Mouse (Mus musculus) kidney, postnatal 25 days (tissue): ENCODE measurements around the gene Nckipsd.

Experiments used
- DNase-seq, 2 experiments: peaks; one replicate each; pipeline ENCODE4 v3.0.0; 2021; ENCODE audit warnings: mixed read lengths in 2 of 2

Gene Nckipsd

GRCm38 (mm10) chr9:108805768-108806167 lies 2.4 kb upstream of the Nckipsd start:
- no peak for DNase-seq

- no peak for DNase-seq
These were observed 1.8 kb upstream of the Nckipsd start for GRCm38 (mm10) chr9:108806379-108806778.

GRCm38 (mm10) chr9:108806831-108807230 lies 1.3 kb upstream of the Nckipsd start:
- no peak for DNase-seq

DNA sequence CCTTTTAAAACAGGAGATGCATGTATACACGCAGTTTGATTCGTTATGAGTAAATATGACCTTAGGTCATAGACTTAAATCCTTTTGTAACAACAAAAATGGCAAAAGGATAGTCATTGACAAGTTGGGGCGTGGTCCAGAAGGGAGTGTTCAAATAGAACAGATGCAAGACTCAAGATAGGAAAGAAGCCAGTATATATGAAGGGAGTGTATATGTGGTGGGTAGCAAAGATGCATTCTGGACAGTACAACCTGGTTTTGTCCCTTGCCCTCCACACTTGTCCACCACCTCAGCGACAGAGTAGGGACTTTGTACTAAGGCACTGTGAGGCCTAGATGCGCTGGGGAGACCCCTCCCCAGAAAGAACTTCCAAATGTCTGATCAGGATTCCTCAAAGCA lies 494 bp upstream of the Nckipsd start:
- no peak for DNase-seq

DNA sequence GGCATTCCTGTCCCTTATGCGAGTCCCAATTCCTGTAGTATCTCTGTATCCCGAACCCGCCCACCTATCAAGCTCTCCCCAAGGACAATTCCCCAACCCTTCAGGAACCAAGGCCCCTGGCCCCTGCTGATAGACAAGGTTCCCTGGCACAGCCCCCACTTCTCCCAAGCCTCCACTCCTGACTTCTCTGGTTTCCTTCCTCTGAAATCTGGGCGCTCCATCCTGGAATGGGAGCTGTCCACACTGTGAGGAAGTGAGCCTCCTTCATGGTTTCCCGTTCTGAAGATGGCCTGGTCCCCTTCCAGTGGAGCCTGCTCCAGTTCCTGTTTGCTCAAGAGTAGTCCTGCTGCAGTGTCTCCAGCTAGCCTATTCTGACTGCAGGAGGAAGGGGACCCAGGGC lies 1.0 kb downstream of the Nckipsd start:
- peak; percentile 46 to 77 for DNase-seq

DNA sequence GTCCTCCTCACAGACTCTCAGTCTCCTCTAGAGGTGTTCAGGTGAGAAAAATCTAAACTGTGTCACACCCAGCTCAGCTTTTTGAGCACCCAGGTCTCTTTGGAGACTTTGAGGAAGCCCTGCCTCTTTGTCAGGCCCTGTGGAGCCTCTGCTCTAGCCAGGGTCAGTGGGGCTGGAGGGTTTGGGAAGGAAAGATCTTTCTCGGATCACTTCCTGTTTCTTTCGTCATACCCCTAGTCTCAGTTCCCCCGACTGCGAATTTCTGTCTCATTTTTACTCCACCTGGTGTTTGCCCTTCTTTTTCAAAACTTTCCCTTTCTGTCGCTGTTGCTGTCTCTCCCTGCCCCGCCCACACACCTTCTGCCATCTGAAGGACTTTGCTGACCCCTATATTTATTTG lies 1.6 kb downstream of the Nckipsd start:
- DNase-seq: no peak

GRCm38 (mm10) chr9:108810516-108810915 lies 2.3 kb downstream of the Nckipsd start:
- DNase-seq: peak in 1 of 2 experiments; percentile 53

DNA sequence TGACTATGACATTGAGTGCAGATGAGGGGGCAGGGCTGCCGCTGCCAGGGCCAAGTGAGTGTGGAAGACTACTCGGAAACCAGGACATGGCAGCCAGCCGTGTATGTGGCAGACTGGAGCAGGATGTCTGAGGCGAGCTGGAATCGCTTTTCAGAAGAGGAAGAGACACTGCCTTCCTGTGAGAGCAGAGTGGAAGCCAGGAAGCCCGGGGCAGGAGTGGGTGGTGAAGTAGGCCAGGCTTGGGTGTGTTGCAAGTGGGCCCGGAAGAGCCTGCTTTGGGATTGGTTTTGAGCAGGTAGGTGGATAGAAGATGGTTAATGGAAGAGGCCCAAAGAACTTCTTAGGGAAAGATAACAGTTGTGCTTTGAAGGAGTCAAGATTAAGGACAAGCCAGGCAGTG lies 7.4 kb downstream of the Nckipsd start:
- DNase-seq: peak in 1 of 2 experiments; percentile 45

DNA sequence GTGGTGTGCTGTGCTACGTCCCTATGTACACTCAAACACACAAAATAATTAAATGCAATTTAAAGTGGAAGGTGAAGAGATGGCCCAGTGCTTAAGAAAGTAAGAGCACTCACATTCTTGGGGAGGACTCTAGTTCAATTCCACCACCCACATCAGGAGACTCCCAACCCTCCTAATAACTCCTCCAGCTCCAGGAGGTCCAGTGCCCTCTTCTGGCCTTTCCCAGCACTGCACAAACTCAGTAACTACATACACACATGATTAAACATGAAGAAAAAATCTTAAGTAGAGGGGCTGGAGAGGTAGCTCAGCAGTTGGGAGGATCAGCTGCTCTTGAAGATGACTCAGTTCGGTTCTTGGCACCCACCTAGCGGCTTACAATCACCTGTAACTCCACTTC lies 11.3 kb downstream of the Nckipsd start:
- DNase-seq: peak; percentile 66 to 83

DNA sequence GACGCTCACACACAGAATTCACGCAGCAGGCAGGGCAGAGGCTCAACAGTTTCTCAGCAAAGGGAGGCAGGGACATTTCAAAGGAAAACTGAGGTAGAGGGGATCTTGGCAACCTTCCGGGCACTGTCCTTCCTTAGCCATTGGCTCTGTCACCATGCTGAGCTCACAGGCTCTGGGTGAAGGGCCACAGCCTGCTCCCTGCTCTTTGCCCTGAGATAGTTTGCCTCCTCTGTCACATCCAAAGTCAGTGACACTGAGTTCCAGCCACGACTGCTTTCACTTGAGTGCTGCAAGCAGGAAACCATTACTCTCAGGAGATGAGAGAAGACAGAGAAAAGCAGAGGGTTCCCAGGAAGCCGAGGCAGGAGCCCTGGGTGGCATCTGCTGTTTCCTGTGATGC lies 11.9 kb downstream of the Nckipsd start:
- no peak for DNase-seq

DNA sequence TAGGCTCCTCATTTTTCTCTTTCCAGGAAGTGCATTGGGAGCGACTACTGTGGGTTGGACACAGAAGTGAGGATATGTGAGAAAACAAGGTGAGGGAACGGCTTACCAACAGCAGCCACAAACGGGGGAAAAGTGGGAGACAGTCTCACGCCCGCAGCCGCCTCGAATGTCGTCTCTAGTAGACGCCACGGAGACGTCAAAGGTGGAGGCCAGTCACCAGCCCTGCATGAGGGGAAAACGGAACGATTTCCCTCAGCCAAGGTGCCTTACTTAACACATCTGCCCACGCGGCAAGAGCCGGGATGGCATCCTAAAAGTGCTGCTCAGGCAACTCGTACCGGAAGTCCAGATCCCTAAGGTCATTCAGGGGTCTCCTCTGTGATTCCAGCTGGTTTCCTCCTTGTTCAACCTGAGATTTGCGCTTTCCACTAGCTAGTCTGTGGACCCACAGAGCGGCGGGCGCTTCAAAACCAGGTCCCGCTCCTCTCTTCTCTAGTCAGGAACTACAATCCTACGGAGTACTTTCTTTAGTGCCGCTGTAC lies 16.0 kb downstream of the Nckipsd start:
- no peak for DNase-seq

DNA sequence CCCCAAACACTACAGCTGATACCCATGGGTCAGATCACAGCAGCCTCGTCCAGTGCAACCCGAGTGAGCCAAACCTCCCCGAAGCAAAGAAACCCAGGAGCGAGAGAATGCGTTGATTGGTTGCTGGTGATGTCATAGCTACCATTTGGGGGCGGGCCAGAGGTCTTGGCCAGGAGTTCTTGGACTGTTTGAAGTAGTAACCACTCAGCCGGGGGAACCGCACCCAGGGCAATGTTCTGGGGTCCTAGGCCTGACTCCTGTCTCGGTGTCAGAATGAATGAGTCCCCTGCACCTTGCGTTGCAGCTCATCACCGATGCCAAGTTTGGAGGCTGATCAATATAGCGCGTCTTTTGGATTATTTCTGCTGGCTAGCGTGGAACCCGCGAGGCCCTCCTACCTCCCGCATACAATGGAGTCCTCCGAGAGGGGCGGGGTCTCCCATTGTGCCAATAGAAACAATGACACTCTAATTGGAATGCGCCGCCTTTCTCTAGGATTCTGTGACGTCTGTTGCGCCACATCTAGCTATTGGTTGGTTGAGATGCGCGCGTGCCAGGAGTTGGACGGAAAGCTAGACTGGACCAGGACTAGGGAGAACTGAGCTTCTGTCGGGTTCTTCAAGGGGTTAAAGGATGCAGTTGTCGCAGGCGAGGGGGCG lies 16.7 kb downstream of the Nckipsd start:
- no peak for DNase-seq

DNA sequence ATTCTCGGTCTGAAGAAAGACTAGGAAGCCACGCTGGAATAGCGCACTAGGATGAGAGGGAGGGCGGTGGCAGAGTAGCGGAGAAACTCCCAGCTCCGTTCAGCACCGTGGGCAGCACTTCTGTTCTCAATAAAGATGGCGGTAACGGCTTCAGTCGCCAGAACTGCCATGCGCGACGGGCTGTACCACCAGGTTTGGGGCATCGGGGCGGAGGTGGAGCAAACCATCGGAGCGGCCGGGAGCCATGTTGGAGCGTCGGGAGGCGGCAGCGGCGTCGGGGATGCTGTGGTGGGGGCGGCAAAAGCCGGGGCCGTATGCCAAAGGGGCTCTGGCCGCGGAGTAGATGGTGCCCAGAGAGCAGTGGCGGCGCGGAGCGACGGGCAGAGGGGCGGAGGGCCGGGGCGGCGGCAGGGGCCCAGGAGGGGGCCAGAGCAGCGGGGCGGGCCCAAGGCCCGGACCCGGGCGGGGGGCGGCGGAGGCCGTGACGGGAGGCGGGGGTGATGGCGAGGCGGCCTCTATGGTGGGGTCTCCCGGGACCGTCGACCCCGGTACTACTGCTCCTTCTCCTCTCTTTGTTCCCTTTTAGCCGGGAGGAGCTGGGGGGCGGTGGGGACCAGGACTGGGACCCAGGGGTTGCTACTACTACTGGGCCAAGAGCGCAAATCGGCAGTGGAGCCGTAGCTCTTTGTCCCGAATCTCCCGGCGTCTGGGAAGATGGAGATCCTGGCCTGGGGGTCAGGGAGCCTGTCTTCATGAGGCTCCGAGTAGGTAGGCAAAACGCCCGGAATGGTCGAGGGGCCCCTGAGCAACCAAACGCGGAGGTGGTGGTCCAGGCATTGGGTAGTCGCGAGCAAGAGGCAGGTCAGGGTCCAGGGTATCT lies 17.9 kb downstream of the Nckipsd start, which contains the start of gene Celsr3:
Celsr3 (plus strand) TSS at position 501 of the 880 bp plus-strand sequence.
- DNase-seq: peak in 1 of 2 experiments; percentile 43

- peak; percentile 80 to 86 for DNase-seq
These were observed 18.7 kb downstream of the Nckipsd start for GRCm38 (mm10) chr9:108826700-108827340.

DNA sequence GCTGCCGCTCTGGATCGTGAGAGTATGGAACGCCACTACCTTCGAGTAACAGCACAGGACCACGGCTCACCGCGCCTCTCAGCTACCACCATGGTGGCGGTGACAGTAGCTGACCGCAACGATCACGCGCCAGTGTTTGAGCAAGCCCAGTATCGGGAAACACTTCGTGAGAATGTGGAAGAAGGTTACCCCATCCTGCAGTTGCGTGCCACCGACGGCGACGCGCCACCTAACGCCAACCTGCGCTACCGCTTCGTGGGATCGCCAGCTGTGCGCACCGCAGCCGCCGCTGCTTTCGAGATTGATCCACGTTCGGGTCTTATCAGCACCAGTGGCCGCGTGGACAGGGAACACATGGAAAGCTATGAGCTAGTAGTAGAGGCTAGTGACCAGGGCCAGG lies 19.3 kb downstream of the Nckipsd start:
- DNase-seq: peak in 1 of 2 experiments; percentile 33

DNA sequence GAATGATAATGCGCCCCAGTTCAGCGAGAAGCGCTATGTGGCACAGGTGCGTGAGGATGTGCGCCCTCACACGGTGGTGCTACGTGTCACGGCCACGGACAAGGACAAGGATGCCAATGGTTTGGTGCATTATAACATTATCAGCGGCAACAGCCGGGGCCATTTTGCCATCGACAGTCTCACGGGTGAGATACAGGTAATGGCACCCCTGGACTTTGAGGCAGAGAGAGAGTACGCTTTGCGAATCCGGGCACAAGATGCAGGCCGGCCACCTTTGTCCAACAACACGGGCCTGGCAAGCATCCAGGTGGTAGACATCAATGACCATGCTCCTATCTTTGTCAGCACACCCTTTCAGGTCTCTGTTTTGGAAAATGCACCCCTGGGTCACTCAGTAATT lies 19.7 kb downstream of the Nckipsd start:
- DNase-seq: no peak

DNA sequence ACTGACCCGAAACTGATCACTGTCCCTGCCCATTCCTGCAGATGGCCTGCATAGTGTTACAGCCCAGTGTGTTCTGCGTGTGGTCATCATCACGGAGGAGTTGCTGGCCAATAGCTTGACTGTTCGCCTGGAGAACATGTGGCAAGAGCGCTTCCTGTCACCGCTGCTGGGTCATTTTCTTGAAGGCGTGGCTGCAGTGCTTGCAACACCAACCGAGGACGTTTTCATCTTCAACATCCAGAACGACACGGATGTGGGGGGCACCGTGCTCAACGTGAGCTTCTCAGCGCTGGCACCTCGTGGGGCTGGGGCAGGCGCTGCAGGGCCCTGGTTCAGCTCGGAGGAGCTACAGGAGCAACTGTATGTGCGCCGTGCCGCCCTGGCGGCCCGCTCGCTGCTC lies 23.5 kb downstream of the Nckipsd start:
- peak in 1 of 2 experiments; percentile 36 for DNase-seq

DNA sequence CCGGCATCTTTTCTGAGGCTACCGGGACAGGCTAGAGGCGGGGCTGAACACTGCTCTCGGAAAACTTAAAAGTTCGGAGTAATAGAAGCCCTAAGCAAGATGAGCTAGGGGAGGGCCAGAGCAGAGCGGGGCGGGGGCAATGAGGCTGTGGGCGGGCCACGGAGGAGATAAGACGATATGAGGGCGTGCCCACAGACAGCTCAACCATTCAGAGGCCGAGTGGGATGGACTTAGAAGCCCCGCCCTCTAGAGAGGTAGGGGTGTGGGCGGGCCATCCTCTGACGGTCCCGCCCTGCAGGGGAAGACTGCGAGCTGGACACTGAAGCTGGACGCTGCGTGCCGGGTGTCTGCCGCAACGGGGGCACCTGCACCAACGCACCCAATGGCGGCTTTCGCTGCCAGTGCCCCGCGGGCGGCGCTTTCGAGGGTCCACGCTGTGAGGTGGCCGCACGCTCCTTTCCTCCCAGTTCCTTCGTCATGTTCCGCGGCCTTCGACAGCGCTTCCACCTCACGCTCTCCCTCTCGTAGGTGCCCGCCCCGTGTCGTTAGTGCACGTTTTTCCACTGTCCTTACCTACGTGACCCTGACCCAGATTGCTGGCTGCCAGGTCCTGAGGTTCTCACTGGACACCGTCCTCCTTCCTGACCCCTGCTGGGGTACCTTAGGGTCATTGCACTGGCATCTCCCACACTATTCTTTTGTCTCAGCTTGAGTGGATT lies 24.4 kb downstream of the Nckipsd start:
- peak; percentile 94 to 96 for DNase-seq

DNA sequence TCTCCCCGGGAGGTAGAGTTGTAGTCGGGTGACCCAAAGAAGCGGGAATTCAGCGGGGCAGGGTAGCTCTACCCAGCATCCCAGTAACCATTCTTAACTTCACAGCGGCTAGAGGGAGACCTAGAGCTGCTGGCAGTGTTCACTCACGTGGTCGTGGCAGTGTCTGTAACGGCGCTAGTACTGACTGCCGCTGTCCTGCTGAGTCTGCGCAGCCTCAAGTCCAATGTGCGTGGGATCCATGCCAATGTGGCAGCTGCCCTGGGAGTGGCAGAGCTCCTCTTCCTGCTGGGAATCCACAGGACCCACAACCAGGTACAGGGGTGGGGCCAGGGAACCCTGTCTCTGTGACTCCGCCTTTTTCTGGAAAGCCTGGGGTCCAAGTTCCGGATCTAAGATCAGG lies 34.8 kb downstream of the Nckipsd start:
- peak; percentile 87 to 94 for DNase-seq

GRCm38 (mm10) chr9:108845390-108845789 lies 37.2 kb downstream of the Nckipsd start:
- no peak for DNase-seq

DNA sequence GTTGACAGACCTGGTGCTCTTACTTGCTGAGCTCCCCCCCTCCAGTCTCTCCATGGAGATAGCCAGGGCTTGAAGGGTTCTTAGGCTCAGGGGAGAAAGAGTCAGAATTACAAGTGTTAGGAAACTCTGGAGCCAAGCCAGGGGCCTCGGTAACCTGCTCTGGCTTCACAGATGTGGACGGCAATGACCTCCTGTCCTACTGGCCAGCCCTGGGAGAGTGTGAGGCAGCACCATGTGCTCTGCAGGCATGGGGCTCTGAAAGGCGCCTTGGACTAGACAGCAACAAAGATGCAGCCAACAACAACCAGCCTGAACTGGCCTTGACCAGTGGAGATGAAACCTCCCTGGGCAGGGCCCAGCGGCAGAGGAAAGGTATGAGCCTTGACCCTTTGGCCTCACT lies 39.2 kb downstream of the Nckipsd start:
- DNase-seq: peak; percentile 51 to 85

DNA sequence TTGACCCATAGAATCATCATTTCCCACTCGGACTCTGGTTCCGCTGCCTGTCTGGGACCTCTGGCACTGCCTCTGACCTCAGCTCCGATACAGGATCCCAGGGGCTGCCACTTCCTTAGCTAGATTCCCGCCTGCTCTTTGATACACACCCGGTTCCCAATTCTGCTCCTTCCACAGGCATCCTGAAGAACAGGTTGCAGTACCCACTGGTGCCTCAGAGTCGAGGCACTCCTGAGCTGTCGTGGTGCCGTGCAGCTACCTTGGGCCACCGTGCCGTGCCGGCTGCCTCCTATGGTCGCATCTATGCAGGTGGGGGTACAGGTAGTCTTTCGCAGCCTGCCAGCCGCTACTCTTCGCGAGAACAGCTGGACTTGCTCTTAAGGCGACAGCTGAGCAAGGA lies 40.3 kb downstream of the Nckipsd start:
- peak in 1 of 2 experiments; percentile 29 for DNase-seq
